Mouse (Mus musculus) spleen, adult 18-20 months (tissue): ENCODE measurements around the gene Ip6k2.

Experiments used
- DNase-seq, 2 experiments: peaks; one replicate each; pipeline ENCODE4 v3.0.0; 2022; ENCODE audit warnings: mixed read lengths in 2 of 2

Ip6k2 gene

GRCm38 (mm10) chr9:108782836-108783547 is 604 bp upstream of the Ip6k2 start:
- no peak for DNase-seq

GRCm38 (mm10) chr9:108785416-108785815 is 1.8 kb downstream of the Ip6k2 start:
- no peak for DNase-seq

- DNase-seq = no peak
Measured at GRCm38 (mm10) chr9:108786494-108786893, 2.9 kb downstream of the Ip6k2 start.

GRCm38 (mm10) chr9:108787080-108787479 is 3.5 kb downstream of the Ip6k2 start:
- DNase-seq = no peak

- no peak for DNase-seq
Measured at GRCm38 (mm10) chr9:108788713-108789112, 5.1 kb downstream of the Ip6k2 start.

GRCm38 (mm10) chr9:108792307-108792706 is 8.7 kb downstream of the Ip6k2 start:
- no peak for DNase-seq

- DNase-seq = no peak
Measured at GRCm38 (mm10) chr9:108792730-108793129, 9.1 kb downstream of the Ip6k2 start.

GRCm38 (mm10) chr9:108795281-108795680 is 11.7 kb downstream of the Ip6k2 start:
- no peak for DNase-seq

GRCm38 (mm10) chr9:108795762-108796161 is 12.2 kb downstream of the Ip6k2 start:
- DNase-seq = no peak

- DNase-seq = no peak
Measured at GRCm38 (mm10) chr9:108796351-108796981, 12.9 kb downstream of the Ip6k2 start.

GRCm38 (mm10) chr9:108797477-108797876 is 13.9 kb downstream of the Ip6k2 start:
- no peak for DNase-seq

- DNase-seq = no peak
Measured at GRCm38 (mm10) chr9:108798508-108799075, 15.0 kb downstream of the Ip6k2 start.

- no peak for DNase-seq
Measured at GRCm38 (mm10) chr9:108799564-108799963, 16.0 kb downstream of the Ip6k2 start.

- no peak for DNase-seq
Measured at GRCm38 (mm10) chr9:108805768-108806167, 22.2 kb downstream of the Ip6k2 start.

GRCm38 (mm10) chr9:108806379-108806778 is 22.8 kb downstream of the Ip6k2 start:
- DNase-seq = no peak

- DNase-seq = no peak
Measured at GRCm38 (mm10) chr9:108806831-108807230, 23.2 kb downstream of the Ip6k2 start.

GRCm38 (mm10) chr9:108807674-108808073 is 24.1 kb downstream of the Ip6k2 start:
- DNase-seq = no peak

GRCm38 (mm10) chr9:108808163-108808665 is 24.6 kb downstream of the Ip6k2 start, which contains the start of gene Nckipsd:
TSS of gene Nckipsd (plus strand) at chr9:108808368.
- DNase-seq = peak; percentile 90 to 97

- no peak for DNase-seq
Measured at GRCm38 (mm10) chr9:108809188-108809587, 25.6 kb downstream of the Ip6k2 start.

GRCm38 (mm10) chr9:108809723-108810122 is 26.1 kb downstream of the Ip6k2 start:
- no peak for DNase-seq

- DNase-seq = no peak
Measured at GRCm38 (mm10) chr9:108810516-108810915, 26.9 kb downstream of the Ip6k2 start.

GRCm38 (mm10) chr9:108815557-108815956 is 32.0 kb downstream of the Ip6k2 start:
- DNase-seq = no peak

- peak in 1 of 2 experiments; percentile 55 for DNase-seq
Measured at GRCm38 (mm10) chr9:108819495-108819894, 35.9 kb downstream of the Ip6k2 start.

- DNase-seq = no peak
Measured at GRCm38 (mm10) chr9:108820077-108820476, 36.5 kb downstream of the Ip6k2 start.
